Comparison of ENCODE assay signal across 8 mouse cellular contexts in the genomic region with DNA sequence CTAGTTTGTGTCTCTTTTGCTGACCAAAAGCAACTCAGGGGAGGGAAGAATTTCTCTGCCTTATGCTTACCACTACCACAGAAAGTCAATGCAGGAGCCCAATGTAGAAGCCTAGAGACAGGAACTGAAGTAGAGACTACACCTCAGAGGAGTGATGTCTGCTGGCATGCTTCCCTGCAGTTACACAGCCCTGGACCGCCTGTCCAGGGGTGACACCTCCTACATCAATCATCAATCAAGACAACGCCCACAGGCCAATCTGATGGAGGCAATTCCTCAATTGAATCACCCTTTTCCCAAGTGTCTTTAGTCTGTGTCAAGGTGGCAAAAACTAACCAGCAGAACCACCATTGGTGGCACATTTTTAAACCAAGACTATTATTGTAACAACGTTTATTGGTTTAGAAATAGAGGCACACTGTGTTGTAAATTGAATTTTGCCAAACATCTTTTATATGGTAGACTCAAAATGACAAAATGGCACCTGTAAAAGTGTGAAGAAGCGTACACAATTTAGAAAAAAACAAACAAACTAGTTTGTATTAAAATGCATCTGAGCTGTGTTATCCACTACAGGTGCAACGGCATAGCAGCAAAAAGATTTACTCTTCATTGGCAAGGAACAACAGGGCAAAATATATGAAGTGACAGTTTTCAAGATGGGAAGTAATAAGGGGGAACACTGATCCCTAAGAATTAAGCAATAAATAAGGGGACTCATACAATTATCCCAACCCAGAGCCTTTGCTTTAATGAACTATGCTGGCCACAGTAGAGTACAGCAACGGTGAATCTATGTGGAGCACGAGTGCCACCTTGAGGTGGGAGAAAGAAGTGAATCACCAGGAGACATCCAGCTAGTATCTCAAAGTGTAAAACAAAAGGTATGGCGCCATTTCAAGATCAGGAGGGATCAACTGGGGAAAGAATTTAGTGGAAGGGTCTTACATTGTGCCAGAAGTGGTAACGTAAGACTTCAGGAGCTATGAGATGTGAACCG. TPM values are rescaled to one million over a fixed set of nuclear protein-coding genes. Genes with fewer than 3 reads are reported as not detected.
DNase-seq lines count a peak whose midpoint lies in the region; ATAC-seq lines count a peak whose summit lies in the region.

No protein-coding gene starts in this region.

- no peaks in the 10 kb centered on the region for H3K4me1 ChIP-seq in forebrain, embryonic 14.5 days (ENCODE audit: control insufficient read depth, insufficient read depth, low read length)
- H3K4me1 ChIP-seq in hindbrain, embryonic 13.5 days (replicated peaks), result no peaks in the 10 kb centered on the region

- no peaks in the 10 kb centered on the region for H3K27me3 ChIP-seq in forebrain, embryonic 14.5 days (replicated peaks; ENCODE audit: control insufficient read depth, insufficient read depth, low read length)
- H3K27me3 ChIP-seq in hindbrain, embryonic 13.5 days, result no peaks in the 10 kb centered on the region

- no peak overlapping the region for H3K4me2 ChIP-seq in forebrain, embryonic 14.5 days (ENCODE audit: low read length)
- H3K4me2 ChIP-seq in hindbrain, embryonic 13.5 days, result no peak overlapping the region

- no peaks in the 10 kb centered on the region for H3K36me3 ChIP-seq in forebrain, embryonic 14.5 days (ENCODE audit: control insufficient read depth, insufficient read depth, low read length)
- no peaks in the 10 kb centered on the region for H3K36me3 ChIP-seq in hindbrain, embryonic 13.5 days

- no peak overlapping the region for H3K4me3 ChIP-seq in forebrain, embryonic 14.5 days (ENCODE audit: low read depth, low read length)
- no peak overlapping the region for H3K4me3 ChIP-seq in hindbrain, embryonic 13.5 days

- no peaks in the 10 kb centered on the region for H3K9me3 ChIP-seq in forebrain, embryonic 14.5 days (replicated peaks; ENCODE audit: control insufficient read depth, low read length)
- H3K9me3 ChIP-seq in hindbrain, embryonic 13.5 days, result peaks cover 10% of the 10 kb centered on the region; the same call in 1 of the 2 replicates

- peak; percentile 14 for DNase-seq in MEL-GATA-1-ER (ENCODE audit: extremely low read depth, low read depth)
- peak; percentile 24 for DNase-seq in c-Kit-positive CD71-positive TER-119-negative erythroid progenitor cells, embryonic 14.5 days (ENCODE audit: low read depth)
- DNase-seq in forebrain, embryonic 14.5 days (ENCODE audit: low spot score), result peak; percentile 84
- peak; percentile 82 to 83 for DNase-seq in layer of hippocampus, postnatal 10 days (ENCODE audit: low spot score in 2 of 2)
- peak; percentile 43 to 77 for DNase-seq in lung, postnatal 4 days
- peak; percentile 63 for DNase-seq in right cerebral cortex, adult 18-20 months

- ATAC-seq in forebrain, embryonic 14.5 days, result peak; percentile 83
- ATAC-seq in hindbrain, embryonic 13.5 days (ENCODE audit: low FRiP score), result peak; percentile 89
- no peak for ATAC-seq in erythroid progenitor cell, adult 5-6 weeks (replicated peaks; ENCODE audit: low FRiP score, poor library complexity, severe bottlenecking)

- H3K27ac ChIP-seq in forebrain, embryonic 14.5 days (ENCODE audit: low read depth, low read length), result no peak overlapping the region
- H3K27ac ChIP-seq in hindbrain, embryonic 13.5 days, result no peak overlapping the region

- no peak overlapping the region for H3K9ac ChIP-seq in forebrain, embryonic 14.5 days (ENCODE audit: low read length)
- no peak overlapping the region for H3K9ac ChIP-seq in hindbrain, embryonic 13.5 days

- WGBS in forebrain, embryonic 14.5 days, result 50% methylated on average over 10 of the region's 10 CpGs
- 46% methylated on average over 10 of the region's 10 CpGs for WGBS in hindbrain, embryonic 13.5 days

RNA-seq across cellular contexts. Expression of a gene that starts 29.8 kb away (rescaled TPM):
- polyA plus RNA-seq in forebrain, embryonic 14.5 days (2014; fragmentation: Nextera tagmentation; extraction: Ambion mirVana), result 81.6 and 84.2 TPM in 2 replicates
- polyA plus RNA-seq in hindbrain, embryonic 13.5 days (2015; fragmentation: Nextera tagmentation; extraction: Ambion mirVana), result 77.0 and 82.8 TPM in 2 replicates
- total RNA-seq in layer of hippocampus, postnatal 10 days (2021), result 10 to 100 TPM; 44.9 to 45.0 TPM
- total RNA-seq in erythroid progenitor cell, adult 5-6 weeks (2015; ENCODE audit: low replicate concordance), result 10.5 and 23.5 TPM in 2 replicates
- 13.5 and 22.5 TPM in 2 replicates for total RNA-seq in erythroid progenitor cell, adult 5-6 weeks (2017; ENCODE audit: low replicate concordance)

Comparison
In these comparisons a context has a peak if more than half of its experiments do, and no peak if none do; other contexts are left out.
1. DNase-seq: peak in every context shown above with its lines; median percentile 84 in forebrain, embryonic 14.5 days; 82 in layer of hippocampus, postnatal 10 days; 63 in right cerebral cortex, adult 18-20 months; 60 in lung, postnatal 4 days; 24 in c-Kit-positive CD71-positive TER-119-negative erythroid progenitor cells, embryonic 14.5 days; 14 in MEL-GATA-1-ER.